In genomic region chr14:20724043-20724442, GRCm38 (mm10) we compare ENCODE assay signal across 10 mouse cellular contexts. TPM values are rescaled to one million over a fixed set of nuclear protein-coding genes. Genes with fewer than 3 reads are reported as not detected.
DNase-seq lines count a peak whose midpoint lies in the region; ATAC-seq lines count a peak whose summit lies in the region.
"Had no signal": no experiment of that assay in that cellular context is flagged by ENCODE, and none has a peak within 500 bp of the region (broad histone marks: within the 10 kb centered on the region; RNA-seq: fewer than 3 reads in every experiment).

No protein-coding gene starts in this region.

- intact Hi-C loops in left cerebral cortex, postnatal 14 days (cut with DNase I), result loop anchor here (5.0 kb wide), 1 partner anchor 293 kb away; no protein-coding TSS in a partner anchor

- no peaks in the 10 kb centered on the region for H3K27me3 ChIP-seq in embryonic facial prominence, embryonic 14.5 days (replicated peaks; ENCODE audit: control insufficient read depth, insufficient read depth, low read length)
- no peaks in the 10 kb centered on the region for H3K27me3 ChIP-seq in hindbrain, embryonic 13.5 days
- H3K27me3 ChIP-seq: megakaryocyte, embryonic 14.5 days had no signal

- H3K36me3 ChIP-seq in embryonic facial prominence, embryonic 14.5 days (ENCODE audit: control insufficient read depth, insufficient read depth, low read length), result peaks cover 99% of the 10 kb centered on the region
- peaks cover 96% of the 10 kb centered on the region for H3K36me3 ChIP-seq in hindbrain, embryonic 13.5 days

- H3K4me1 ChIP-seq in embryonic facial prominence, embryonic 14.5 days (ENCODE audit: control insufficient read depth, insufficient read depth, low read length), result no peaks in the 10 kb centered on the region
- no peaks in the 10 kb centered on the region for H3K4me1 ChIP-seq in hindbrain, embryonic 13.5 days (replicated peaks)

- peak; percentile 57 for DNase-seq in ovary, postnatal 14 days (ENCODE audit: low spot score)
- DNase-seq in ovary, adult 18-20 months (ENCODE audit: low spot score), result no peak
- DNase-seq in adrenal gland, postnatal 14 days, result peak; percentile 79
- peak; percentile 64 for DNase-seq in embryonic facial prominence, embryonic 14.5 days (ENCODE audit: low spot score)
- DNase-seq in left cerebral cortex, postnatal 14 days (ENCODE audit: low spot score in 2 of 2), result peak; percentile 80 to 81
- DNase-seq in naive thymus-derived CD4-positive, alpha-beta T cell, adult 2 months (ENCODE audit: low read depth), result peak; percentile 69
- peak; percentile 47 to 56 for DNase-seq in urinary bladder, postnatal 36 days (ENCODE audit: low spot score in 2 of 2)

- no peak overlapping the region for H3K27ac ChIP-seq in embryonic facial prominence, embryonic 14.5 days (replicated peaks; ENCODE audit: low read depth, low read length)
- H3K27ac ChIP-seq in hindbrain, embryonic 13.5 days, result no peak overlapping the region

- no peak overlapping the region for H3K4me2 ChIP-seq in embryonic facial prominence, embryonic 14.5 days (ENCODE audit: low read depth, low read length)
- no peak overlapping the region for H3K4me2 ChIP-seq in hindbrain, embryonic 13.5 days

- no peak overlapping the region; the same call in 1 of the 2 replicates for H3K9ac ChIP-seq in embryonic facial prominence, embryonic 14.5 days (ENCODE audit: low read depth, low read length)
- no peak overlapping the region for H3K9ac ChIP-seq in hindbrain, embryonic 13.5 days

- no peak for ATAC-seq in embryonic facial prominence, embryonic 14.5 days (ENCODE audit: low read depth)
- 0 out of 2 replicates have a peak, but pooled peaks have one; percentile 14 for ATAC-seq in hindbrain, embryonic 13.5 days (ENCODE audit: low FRiP score)

- 29% methylated on average over 5 of the region's 5 CpGs for WGBS in embryonic facial prominence, embryonic 14.5 days
- 41% methylated on average over 5 of the region's 5 CpGs for WGBS in hindbrain, embryonic 13.5 days

- H3K4me3 ChIP-seq in embryonic facial prominence, embryonic 14.5 days (ENCODE audit: low read depth, low read length), result no peak overlapping the region
- H3K4me3 ChIP-seq in hindbrain, embryonic 13.5 days, result no peak overlapping the region
- H3K4me3 ChIP-seq: erythroblast, embryonic 14.5 days; megakaryocyte, embryonic 14.5 days had no signal

- no peaks in the 10 kb centered on the region for H3K9me3 ChIP-seq in embryonic facial prominence, embryonic 14.5 days (ENCODE audit: control insufficient read depth, low read length)
- no peaks in the 10 kb centered on the region for H3K9me3 ChIP-seq in hindbrain, embryonic 13.5 days
- H3K9me3 ChIP-seq: megakaryocyte, embryonic 14.5 days had no signal

RNA-seq across cellular contexts. Expression of gene Ndst2, which starts 10.3 kb away (rescaled TPM):
- total RNA-seq in adrenal gland, postnatal 14 days (2021), result 27.6 and 31.4 TPM in 2 replicates
- polyA plus RNA-seq in embryonic facial prominence, embryonic 14.5 days (2014; fragmentation: Nextera tagmentation; extraction: Ambion mirVana), result 32.1 and 33.7 TPM in 2 replicates
- polyA plus RNA-seq in hindbrain, embryonic 13.5 days (2015; fragmentation: Nextera tagmentation; extraction: Ambion mirVana), result 16.7 and 19.1 TPM in 2 replicates
- total RNA-seq in left cerebral cortex, postnatal 14 days (2021), result 10 to 100 TPM; 14.5 to 17.5 TPM

RNA-seq across cellular contexts. Expression of gene Zswim8, which starts 16.7 kb away (rescaled TPM):
- total RNA-seq in adrenal gland, postnatal 14 days (2021), result 96.1 and 101 TPM in 2 replicates
- 31.1 and 34.1 TPM in 2 replicates for polyA plus RNA-seq in embryonic facial prominence, embryonic 14.5 days (2014; fragmentation: Nextera tagmentation; extraction: Ambion mirVana)
- 45.3 and 46.2 TPM in 2 replicates for polyA plus RNA-seq in hindbrain, embryonic 13.5 days (2015; fragmentation: Nextera tagmentation; extraction: Ambion mirVana)
- total RNA-seq in left cerebral cortex, postnatal 14 days (2021), result 100 to 1,000 TPM; 136 to 142 TPM

RNA-seq across cellular contexts. Expression of gene Chchd1, which starts 21.2 kb away (rescaled TPM):
- 84.1 and 98.3 TPM in 2 replicates for total RNA-seq in adrenal gland, postnatal 14 days (2021)
- polyA plus RNA-seq in embryonic facial prominence, embryonic 14.5 days (2014; fragmentation: Nextera tagmentation; extraction: Ambion mirVana), result 183 and 204 TPM in 2 replicates
- polyA plus RNA-seq in hindbrain, embryonic 13.5 days (2015; fragmentation: Nextera tagmentation; extraction: Ambion mirVana), result 200 and 204 TPM in 2 replicates
- 10 to 100 TPM; 49.9 to 53.9 TPM for total RNA-seq in left cerebral cortex, postnatal 14 days (2021)

RNA-seq across cellular contexts. Expression of gene Fut11, which starts 29.3 kb away (rescaled TPM):
- total RNA-seq in adrenal gland, postnatal 14 days (2021), result 17.0 and 18.7 TPM in 2 replicates
- 30.1 and 30.6 TPM in 2 replicates for polyA plus RNA-seq in embryonic facial prominence, embryonic 14.5 days (2014; fragmentation: Nextera tagmentation; extraction: Ambion mirVana)
- 27.2 and 29.3 TPM in 2 replicates for polyA plus RNA-seq in hindbrain, embryonic 13.5 days (2015; fragmentation: Nextera tagmentation; extraction: Ambion mirVana)
- total RNA-seq in left cerebral cortex, postnatal 14 days (2021), result 10 to 100 TPM; 19.3 to 20.1 TPM

RNA-seq across cellular contexts. Expression of gene Sec24c, which starts 49.9 kb away (rescaled TPM):
- total RNA-seq in adrenal gland, postnatal 14 days (2021), result 137 and 149 TPM in 2 replicates
- polyA plus RNA-seq in embryonic facial prominence, embryonic 14.5 days (2014; fragmentation: Nextera tagmentation; extraction: Ambion mirVana), result 78.2 and 80.5 TPM in 2 replicates
- 89.8 and 90.0 TPM in 2 replicates for polyA plus RNA-seq in hindbrain, embryonic 13.5 days (2015; fragmentation: Nextera tagmentation; extraction: Ambion mirVana)
- total RNA-seq in left cerebral cortex, postnatal 14 days (2021), result 100 to 1,000 TPM in 1 of 2 experiments, 10 to 100 TPM in 1; 87.8 to 109 TPM
